Mouse (Mus musculus) embryonic facial prominence, embryonic 11.5 days (tissue): ENCODE measurements at regions not wholly inside any gene's neighbourhood (a gene's known extent, or its start where the extent isn't known, plus 50 kb on each side); places are given as distances from the start of the nearest gene placed in this dataset.
A peak's percentile ranks its signal among the peaks of the same experiment; 100 is the strongest.

ENCODE experiments used
- ATAC-seq: fragments of 200-750 bp; cut with Nextera tagmentation; replicated peaks from 2 replicates; pipeline ENCODE4 v1.8.0; 2017; ENCODE audit warnings: low read depth; ENCODE audit not compliant: insufficient number of reproducible peaks, low FRiP score, low TSS enrichment
- DNase-seq: peaks from one replicate; pipeline ENCODE4 v3.0.0-alpha.2; 2015; ENCODE audit warnings: low spot score
- H3K27ac ChIP-seq: fragments of 300-500 bp; sonication (generic); replicated peaks from 2 replicates; pipeline ENCODE4 v1.5.1; 2014; ENCODE audit warnings: mild to moderate bottlenecking, low read depth, low read length, control low read depth
- H3K27me3 ChIP-seq: fragments of 300-500 bp; sonication (generic); 2 replicates; pipeline ENCODE4 v1.6.1; 2014; ENCODE audit warnings: mild to moderate bottlenecking, low read length, moderate library complexity, mixed read lengths; ENCODE audit not compliant: control insufficient read depth, insufficient read depth
- H3K36me3 ChIP-seq: fragments of 300-500 bp; sonication (generic); replicated peaks from 2 replicates; pipeline ENCODE4 v1.6.1; 2014; ENCODE audit warnings: low read depth, mild to moderate bottlenecking, low read length, moderate library complexity, mixed read lengths; ENCODE audit not compliant: control insufficient read depth, insufficient read depth
- H3K4me1 ChIP-seq: fragments of 300-500 bp; sonication (generic); 2 replicates; pipeline ENCODE4 v1.6.1; 2014; ENCODE audit warnings: low read length, mixed read lengths; ENCODE audit not compliant: control insufficient read depth, insufficient read depth
- H3K4me2 ChIP-seq: fragments of 300-500 bp; sonication (generic); 2 replicates; pipeline ENCODE4 v1.6.1; 2014; ENCODE audit warnings: low read depth, mild to moderate bottlenecking, control low read depth, low read length, moderate library complexity
- H3K4me3 ChIP-seq: fragments of 300-500 bp; sonication (generic); 2 replicates; pipeline ENCODE4 v1.5.1; 2014; ENCODE audit warnings: low read depth, low read length, control low read depth
- H3K9ac ChIP-seq: fragments of 300-500 bp; sonication (generic); replicated peaks from 2 replicates; pipeline ENCODE4 v1.6.1; 2014; ENCODE audit warnings: mild to moderate bottlenecking, control low read depth, low read length
- H3K9me3 ChIP-seq: fragments of 300-500 bp; sonication (generic); replicated peaks from 2 replicates; pipeline ENCODE4 v1.6.1; 2016; ENCODE audit warnings: mild to moderate bottlenecking, low read length, inconsistent platforms, mixed read lengths; ENCODE audit not compliant: control insufficient read depth
- WGBS: fragments of 180-500 bp; shearing (Covaris S2); extraction: QIAGEN DNeasy Blood & Tissue Kit; methylation state at CpG from one replicate; pipeline ENCODE4 v1.1.7; 2014; 5-methylcytosine and 5-hydroxymethylcytosine counted together

- Histone ChIP-seq H3K27ac (no peak overlapping the region), H3K9me3 (no peaks in the 10 kb centered on the region), H3K4me3 (no peak overlapping the region), H3K27me3 (no peaks in the 10 kb centered on the region), H3K4me2 (no peak overlapping the region), H3K36me3 (no peaks in the 10 kb centered on the region), H3K9ac (no peak overlapping the region), H3K4me1 (no peaks in the 10 kb centered on the region)
- DNase-seq (no peak), ATAC-seq (no peak)
- 72% methylated on average over 3 of the region's 3 CpGs for WGBS
Measured at GRCm38 (mm10) chr12:35685189-35685588, 150.4 kb upstream of the Ahr start.

- DNase-seq (no peak), ATAC-seq (no peak)
- no peaks in the 10 kb centered on the region for H3K36me3 ChIP-seq
- no peak overlapping the region for H3K27ac ChIP-seq
- no peak overlapping the region for H3K4me2 ChIP-seq
- no peak overlapping the region for H3K4me3 ChIP-seq
- H3K9me3 ChIP-seq = no peaks in the 10 kb centered on the region
- no peaks in the 10 kb centered on the region for H3K4me1 ChIP-seq
- no peaks in the 10 kb centered on the region for H3K27me3 ChIP-seq
- no peak overlapping the region for H3K9ac ChIP-seq
Measured at GRCm38 (mm10) chr12:35681864-35682449, 147.1 kb upstream of the Ahr start.

- no peaks in the 10 kb centered on the region for H3K27me3 ChIP-seq
Measured at GRCm38 (mm10) chr12:35679903-35680302, 145.1 kb upstream of the Ahr start.

GRCm38 (mm10) chr12:35679025-35679424 lies 144.2 kb upstream of the Ahr start:
- no peaks in the 10 kb centered on the region for H3K36me3 ChIP-seq
- no peaks in the 10 kb centered on the region for H3K27me3 ChIP-seq
- H3K9ac ChIP-seq = no peak overlapping the region
- no peak overlapping the region for H3K27ac ChIP-seq
- H3K4me2 ChIP-seq = no peak overlapping the region
- no peaks in the 10 kb centered on the region for H3K4me1 ChIP-seq
- ATAC-seq (no peak), DNase-seq (no peak)
- WGBS = 84% methylated on average over 2 of the region's 2 CpGs
- no peak overlapping the region for H3K4me3 ChIP-seq
- no peaks in the 10 kb centered on the region for H3K9me3 ChIP-seq

More at GRCm38 (mm10) chr12:35679903-35680302, 145.1 kb upstream of the Ahr start:
- no peak overlapping the region for H3K4me3 ChIP-seq
- ATAC-seq (no peak), DNase-seq (peak; percentile 25)
- H3K4me1 ChIP-seq = no peaks in the 10 kb centered on the region
- no peaks in the 10 kb centered on the region for H3K36me3 ChIP-seq
- H3K9ac ChIP-seq = no peak overlapping the region
- no peaks in the 10 kb centered on the region for H3K9me3 ChIP-seq
- no peak overlapping the region for H3K4me2 ChIP-seq
- H3K27ac ChIP-seq = no peak overlapping the region
- 57% methylated on average over 4 of the region's 4 CpGs for WGBS

GRCm38 (mm10) chr12:35674487-35674886 lies 139.6 kb upstream of the Ahr start:
- Histone ChIP-seq H3K27ac (no peak overlapping the region), H3K4me3 (no peak overlapping the region), H3K9me3 (no peaks in the 10 kb centered on the region), H3K4me1 (no peaks in the 10 kb centered on the region), H3K36me3 (no peaks in the 10 kb centered on the region), H3K27me3 (no peaks in the 10 kb centered on the region), H3K4me2 (no peak overlapping the region), H3K9ac (no peak overlapping the region)
- no peak for ATAC-seq
- DNase-seq = peak; percentile 7
- 55% methylated on average over 6 of the region's 6 CpGs for WGBS

GRCm38 (mm10) chr12:35670980-35671379 lies 136.1 kb upstream of the Ahr start:
- ATAC-seq (no peak), DNase-seq (no peak)
- no peaks in the 10 kb centered on the region for H3K27me3 ChIP-seq
- no peak overlapping the region for H3K9ac ChIP-seq
- no peak overlapping the region for H3K4me3 ChIP-seq
- H3K36me3 ChIP-seq = no peaks in the 10 kb centered on the region
- H3K9me3 ChIP-seq = no peaks in the 10 kb centered on the region
- H3K4me1 ChIP-seq = no peaks in the 10 kb centered on the region
- 92% methylated on average over 4 of the region's 4 CpGs for WGBS
- no peak overlapping the region for H3K4me2 ChIP-seq
- H3K27ac ChIP-seq = no peak overlapping the region

- Histone ChIP-seq H3K4me2 (no peak overlapping the region), H3K36me3 (no peaks in the 10 kb centered on the region), H3K4me1 (no peaks in the 10 kb centered on the region), H3K27ac (no peak overlapping the region), H3K27me3 (no peaks in the 10 kb centered on the region), H3K4me3 (no peak overlapping the region), H3K9ac (no peak overlapping the region), H3K9me3 (no peaks in the 10 kb centered on the region)
- ATAC-seq = no peak
- 83% methylated on average over 1 of the region's 1 CpGs for WGBS
- DNase-seq = no peak
Measured at GRCm38 (mm10) chr12:35668716-35669115, 133.9 kb upstream of the Ahr start.

GRCm38 (mm10) chr12:35667705-35668104 lies 132.9 kb upstream of the Ahr start:
- Histone ChIP-seq H3K9ac (no peak overlapping the region), H3K9me3 (no peaks in the 10 kb centered on the region), H3K27ac (no peak overlapping the region), H3K36me3 (no peaks in the 10 kb centered on the region), H3K27me3 (no peaks in the 10 kb centered on the region), H3K4me1 (no peaks in the 10 kb centered on the region), H3K4me3 (no peak overlapping the region), H3K4me2 (no peak overlapping the region)
- DNase-seq = no peak
- 88% methylated on average over 3 of the region's 3 CpGs for WGBS
- ATAC-seq = no peak
